Mouse (Mus musculus): Measurements from ENCODE around the gene Fam92b.
A peak's percentile ranks its signal among the peaks of the same experiment; 100 is the strongest.

GRCm38 (mm10) chr8:120207364-120207763 lies 30.1 kb upstream of the Fam92b start:
- peak; percentile 62 for TF ChIP-seq CTCF (IDR thresholded peaks at IDR 0.05)
- no peak for TF ChIP-seq POLR2A (IDR thresholded peaks at IDR 0.05; ENCODE audit: insufficient read depth, low read depth, low read length)
- no peak for TF ChIP-seq EP300 (IDR thresholded peaks at IDR 0.05; ENCODE audit: insufficient read depth, low read depth, low read length)

All from heart, adult 2 months (tissue).